Mouse (Mus musculus): ENCODE measurements at regions not wholly inside any gene's neighbourhood (a gene's known extent, or its start where the extent isn't known, plus 50 kb on each side); places are given as distances from the start of the nearest gene placed in this dataset.

DNA sequence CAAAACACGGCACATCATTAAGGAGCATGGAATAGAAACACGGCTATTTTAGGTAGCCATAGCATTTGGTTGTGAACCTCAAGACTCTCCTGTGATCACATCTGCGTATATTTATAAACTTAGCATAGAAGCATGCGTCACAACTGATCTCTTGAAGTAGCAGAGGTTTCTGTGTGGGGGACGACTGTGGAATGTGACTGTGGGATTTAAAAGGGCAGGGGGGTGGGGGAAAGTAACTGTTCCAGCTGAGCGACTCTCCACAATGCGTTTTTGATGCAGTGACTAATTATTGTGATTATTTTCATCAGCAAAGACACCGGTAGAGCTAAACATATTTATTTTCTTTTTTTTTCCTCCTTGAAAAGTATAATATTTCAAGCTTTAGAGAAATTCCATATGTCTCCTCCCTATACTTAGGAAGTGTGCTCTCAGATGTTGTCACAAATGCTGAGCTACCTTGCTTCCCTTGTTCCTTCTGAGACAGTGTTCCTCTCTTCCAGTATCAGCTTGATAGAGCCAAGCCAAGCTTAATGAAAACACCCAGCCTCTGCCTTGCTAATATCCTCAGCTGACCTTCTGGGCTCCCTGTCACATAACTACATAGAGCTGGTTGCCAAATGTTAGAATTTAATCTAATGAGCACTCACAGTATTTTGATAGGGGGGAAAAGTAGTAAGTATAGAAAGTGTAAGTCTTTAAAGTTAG lies 75.0 kb upstream of the Magi3 start:
- no peak for DNase-seq

DNA sequence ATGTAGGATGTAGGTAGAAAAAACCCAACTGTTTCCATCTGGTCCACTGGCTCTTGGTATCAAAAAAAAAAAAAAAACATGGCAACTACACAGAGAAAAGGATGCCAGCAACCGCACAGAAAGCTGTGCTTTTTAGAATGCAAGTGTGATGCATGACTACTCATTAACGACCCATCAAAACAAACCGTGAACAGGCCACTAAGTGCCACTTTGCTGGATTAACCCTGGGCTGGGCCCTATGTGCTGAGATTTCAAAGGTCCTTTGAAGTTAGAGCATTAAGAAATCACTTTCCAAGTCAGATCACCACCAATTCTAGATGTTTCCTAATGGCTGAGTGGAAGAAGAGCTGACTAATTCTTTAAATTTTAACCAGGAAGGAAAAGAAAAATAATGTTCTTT lies 73.7 kb upstream of the Magi3 start:
- DNase-seq: no peak

DNA sequence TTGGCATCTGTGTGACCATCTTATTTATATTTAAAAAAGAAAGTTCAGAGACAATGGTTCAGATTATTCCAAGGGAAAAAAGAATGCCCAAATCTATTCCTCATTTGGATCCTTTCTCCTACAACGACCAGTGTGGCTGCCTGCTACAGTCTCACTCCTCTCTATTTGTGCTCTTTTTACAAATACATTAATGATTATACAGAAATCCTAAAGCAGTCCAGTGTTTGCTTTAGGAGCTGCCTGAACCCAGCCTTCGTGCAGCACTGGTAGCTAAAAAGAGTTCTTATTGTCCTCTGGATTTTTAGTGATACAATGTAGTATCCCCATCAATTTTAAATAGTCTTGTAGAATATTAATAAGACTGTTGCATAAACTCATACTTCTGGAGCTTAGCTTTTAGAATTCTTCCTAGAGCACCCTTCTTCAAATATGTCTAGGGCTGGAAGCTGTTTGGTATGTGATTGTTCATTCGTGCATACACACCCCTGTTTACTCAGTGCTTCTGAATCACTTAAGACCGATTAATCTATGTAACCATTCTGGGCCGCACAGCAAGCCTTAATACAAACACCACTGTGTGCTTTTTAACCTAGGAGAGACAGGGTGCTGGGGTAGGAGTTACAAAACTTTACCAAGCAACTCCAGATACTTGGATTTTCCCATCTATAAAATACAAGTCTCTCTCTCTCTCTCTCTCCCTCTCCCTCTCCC lies 69.0 kb upstream of the Magi3 start:
- no peak for DNase-seq

DNA sequence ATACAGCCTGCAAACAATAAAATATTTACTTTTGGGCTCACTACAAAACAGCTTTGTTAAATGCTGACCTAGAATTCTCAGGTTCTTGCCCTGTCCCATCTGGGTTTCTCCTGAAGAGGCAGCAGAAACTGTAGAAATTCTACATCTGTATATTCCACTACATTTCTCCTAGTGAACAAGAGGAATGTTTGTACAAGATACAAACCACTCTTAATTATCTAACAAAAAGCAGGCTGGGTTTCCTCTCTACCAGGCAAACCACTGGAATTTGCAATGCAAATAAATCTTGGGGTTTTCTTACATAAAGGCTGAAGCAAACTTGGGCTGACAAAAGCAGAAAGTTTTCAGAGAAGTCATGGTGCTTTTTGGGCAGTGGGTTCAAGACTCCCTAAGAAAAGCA lies 67.7 kb upstream of the Magi3 start:
- no peak for DNase-seq

DNA sequence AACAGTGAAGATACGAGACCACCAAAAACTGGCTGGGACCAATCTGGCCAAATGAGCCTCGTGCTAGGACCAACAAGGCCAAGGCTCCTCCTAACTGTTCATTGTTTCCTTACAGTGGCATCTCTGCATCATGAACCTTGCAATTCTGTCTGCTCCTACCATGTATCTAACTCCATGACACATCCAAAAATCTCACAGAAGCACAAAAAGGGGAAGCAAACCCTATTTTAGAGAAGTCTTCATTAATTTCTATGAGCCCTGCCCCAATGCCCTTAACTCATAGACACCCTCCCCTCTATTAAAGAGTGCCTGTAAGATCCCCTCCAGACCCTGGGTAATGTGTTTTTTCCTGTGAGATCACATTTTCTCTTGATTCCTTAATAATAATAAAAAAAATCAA lies 64.8 kb upstream of the Magi3 start:
- DNase-seq: no peak

DNA sequence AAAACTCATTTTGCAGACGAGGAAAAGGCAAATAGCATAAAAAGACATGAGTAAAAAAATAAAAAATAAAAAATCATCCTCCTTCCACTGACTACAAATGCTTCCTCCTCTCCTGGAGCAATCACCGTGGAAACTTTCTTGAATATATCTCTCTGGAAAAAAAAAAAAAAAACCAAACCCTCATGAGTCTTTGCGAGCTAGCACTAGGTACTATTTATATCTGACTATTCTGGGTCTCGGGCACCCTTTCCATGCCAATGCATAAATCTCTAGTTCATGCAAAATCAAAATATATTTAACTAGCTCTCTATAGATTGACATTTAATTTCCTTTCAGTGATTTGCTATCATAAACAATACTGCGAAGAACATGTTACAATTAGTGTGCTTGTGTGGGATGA lies 63.7 kb upstream of the Magi3 start:
- no peak for DNase-seq

DNA sequence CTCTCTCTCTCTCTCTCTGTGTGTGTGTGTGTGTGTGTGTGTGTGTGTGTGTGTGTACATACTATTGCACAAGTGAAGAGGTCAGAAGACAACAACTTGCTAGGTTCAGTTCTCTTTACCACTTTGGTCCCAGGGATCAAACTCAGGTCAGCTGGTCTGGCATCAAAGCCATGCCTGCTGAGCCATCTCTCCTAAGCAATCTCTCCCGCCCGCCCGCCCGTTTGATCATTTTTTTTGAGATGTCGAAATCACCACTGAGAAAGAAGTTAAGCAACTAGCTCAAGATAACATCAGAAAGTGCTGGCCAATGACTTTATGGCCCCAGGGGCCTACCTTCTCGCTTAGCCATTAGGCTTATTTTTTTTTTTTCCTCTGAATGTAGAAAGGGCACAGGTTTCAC lies 59.3 kb upstream of the Magi3 start:
- DNase-seq: no peak

DNA sequence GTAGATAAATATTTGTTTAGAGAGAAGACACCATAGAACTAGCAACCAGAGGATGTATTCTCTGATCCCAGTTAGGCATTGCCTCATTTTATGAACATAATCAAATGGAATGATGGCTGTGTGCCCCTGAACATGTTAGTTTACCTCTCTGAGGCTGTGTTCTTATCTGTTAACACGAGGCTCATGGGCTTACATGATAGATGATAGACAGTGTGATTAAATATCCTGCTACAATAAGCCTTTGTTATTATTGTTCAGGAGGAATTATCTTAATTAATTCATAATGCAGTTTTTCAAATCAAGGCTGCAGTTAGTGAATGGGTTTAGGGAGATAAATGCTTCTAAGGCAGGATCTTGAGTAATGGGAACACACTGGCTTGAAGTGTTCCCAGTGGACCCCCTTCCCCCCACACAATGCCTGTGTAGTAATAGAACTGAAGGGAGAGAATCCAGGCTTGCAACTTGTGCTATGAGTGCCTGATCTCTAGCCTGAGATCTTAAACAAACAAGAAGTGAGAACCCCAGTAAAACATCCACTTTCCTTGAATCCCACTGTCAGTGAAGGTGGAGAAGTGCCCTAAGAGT lies 54.6 kb upstream of the Magi3 start:
- no peak for DNase-seq

DNA sequence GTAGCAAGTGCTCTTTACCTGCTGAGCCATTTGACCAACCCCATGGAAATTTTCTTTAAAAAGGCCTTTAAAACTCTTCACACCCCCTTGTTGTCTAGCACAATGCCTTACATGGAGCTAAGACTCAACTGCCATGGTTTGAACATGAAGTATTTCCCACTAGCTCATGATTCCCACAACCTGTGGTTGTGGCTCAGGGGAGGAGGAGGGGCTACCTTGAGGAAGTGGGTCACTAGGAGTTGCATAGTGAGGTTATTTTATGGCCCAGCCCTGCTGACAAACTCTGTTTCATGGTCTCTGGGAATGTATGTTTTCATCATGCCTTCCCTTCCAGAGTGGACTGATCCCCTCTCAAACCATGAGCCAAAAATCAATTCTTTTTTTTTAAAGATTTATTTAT lies 53.9 kb upstream of the Magi3 start:
- no peak for DNase-seq

Measured in lung, postnatal 14 days (tissue).